Comparison of ENCODE assay signal across 12 mouse cellular contexts in genomic region chr2:115605829-115606336, GRCm38 (mm10). TPM values are rescaled to one million over a fixed set of nuclear protein-coding genes. Genes with fewer than 3 reads are reported as not detected.
DNase-seq lines count a peak whose midpoint lies in the region; ATAC-seq and TF ChIP-seq lines count a peak whose summit lies in the region.
"Had no signal": no experiment of that assay in that cellular context is flagged by ENCODE, and none has a peak within 500 bp of the region (broad histone marks: within the 10 kb centered on the region; RNA-seq: fewer than 3 reads in every experiment).

No protein-coding gene starts in this region.

- no peak for ATAC-seq in midbrain, embryonic 11.5 days (ENCODE audit: low FRiP score)
- no peak for ATAC-seq in midbrain, embryonic 13.5 days
- ATAC-seq in midbrain, postnatal 0 days (ENCODE audit: low FRiP score): no peak
- ATAC-seq: inflammation-experienced regulatory T-cells, adult 6 months had no signal

- no peaks in the 10 kb centered on the region for H3K36me3 ChIP-seq in heart, embryonic 10.5 days
- H3K36me3 ChIP-seq in midbrain, embryonic 11.5 days (ENCODE audit: control insufficient read depth, insufficient read depth, low read length): no peaks in the 10 kb centered on the region
- no peaks in the 10 kb centered on the region for H3K36me3 ChIP-seq in midbrain, embryonic 13.5 days
- H3K36me3 ChIP-seq in midbrain, postnatal 0 days (ENCODE audit: insufficient read depth, low read length): no peaks in the 10 kb centered on the region
- H3K36me3 ChIP-seq: embryonic facial prominence, embryonic 12.5 days; midbrain, embryonic 10.5 days had no signal

- H3K4me1 ChIP-seq in heart, embryonic 10.5 days: peaks cover 30% of the 10 kb centered on the region
- peaks cover 4% of the 10 kb centered on the region; the same call in 1 of the 2 replicates for H3K4me1 ChIP-seq in midbrain, embryonic 11.5 days (ENCODE audit: control insufficient read depth, insufficient read depth, low read length)
- peaks cover 17% of the 10 kb centered on the region for H3K4me1 ChIP-seq in midbrain, embryonic 13.5 days (replicated peaks)
- H3K4me1 ChIP-seq in midbrain, postnatal 0 days (ENCODE audit: insufficient read depth, low read length): no peaks in the 10 kb centered on the region

- H3K9me3 ChIP-seq in heart, embryonic 10.5 days: no peaks in the 10 kb centered on the region
- H3K9me3 ChIP-seq in midbrain, embryonic 11.5 days (ENCODE audit: control insufficient read depth, low read length): no peaks in the 10 kb centered on the region
- no peaks in the 10 kb centered on the region for H3K9me3 ChIP-seq in midbrain, embryonic 13.5 days
- H3K9me3 ChIP-seq in midbrain, postnatal 0 days (ENCODE audit: low read length): no peaks in the 10 kb centered on the region
- H3K9me3 ChIP-seq: embryonic facial prominence, embryonic 12.5 days; midbrain, embryonic 10.5 days had no signal

- WGBS in heart, embryonic 10.5 days: 36% methylated on average over 1 of the region's 1 CpGs
- WGBS in midbrain, embryonic 11.5 days: 44% methylated on average over 1 of the region's 1 CpGs
- WGBS in midbrain, embryonic 13.5 days: 33% methylated on average over 1 of the region's 1 CpGs
- WGBS in midbrain, postnatal 0 days: 58% methylated on average over 1 of the region's 1 CpGs

- H3K4me3 ChIP-seq in heart, embryonic 10.5 days: no peak overlapping the region
- no peak overlapping the region for H3K4me3 ChIP-seq in midbrain, embryonic 11.5 days (ENCODE audit: low read depth, low read length)
- no peak overlapping the region for H3K4me3 ChIP-seq in midbrain, embryonic 13.5 days (replicated peaks)
- H3K4me3 ChIP-seq in midbrain, postnatal 0 days (ENCODE audit: low read depth, low read length): no peak overlapping the region
- H3K4me3 ChIP-seq: embryonic facial prominence, embryonic 12.5 days; midbrain, embryonic 10.5 days had no signal

- no peak overlapping the region for H3K9ac ChIP-seq in midbrain, embryonic 11.5 days (ENCODE audit: low read length)
- no peak overlapping the region for H3K9ac ChIP-seq in midbrain, embryonic 13.5 days (replicated peaks)
- H3K9ac ChIP-seq in midbrain, postnatal 0 days (replicated peaks; ENCODE audit: low read length, poor library complexity, severe bottlenecking): no peak overlapping the region
- H3K9ac ChIP-seq: embryonic facial prominence, embryonic 12.5 days had no signal

- no peak overlapping the region for H3K4me2 ChIP-seq in midbrain, embryonic 11.5 days
- H3K4me2 ChIP-seq in midbrain, embryonic 13.5 days (replicated peaks): no peak overlapping the region
- no peak overlapping the region for H3K4me2 ChIP-seq in midbrain, postnatal 0 days (ENCODE audit: low read depth, low read length, poor library complexity, severe bottlenecking)
- H3K4me2 ChIP-seq: embryonic facial prominence, embryonic 12.5 days had no signal

- H3K27me3 ChIP-seq in heart, embryonic 10.5 days (ENCODE audit: insufficient read depth, poor library complexity, severe bottlenecking): no peaks in the 10 kb centered on the region
- no peaks in the 10 kb centered on the region for H3K27me3 ChIP-seq in midbrain, embryonic 11.5 days (ENCODE audit: control insufficient read depth, insufficient read depth, low read length)
- H3K27me3 ChIP-seq in midbrain, embryonic 13.5 days: no peaks in the 10 kb centered on the region
- no peaks in the 10 kb centered on the region for H3K27me3 ChIP-seq in midbrain, postnatal 0 days (ENCODE audit: insufficient read depth, low read length)
- H3K27me3 ChIP-seq: embryonic facial prominence, embryonic 12.5 days had no signal

- TF ChIP-seq CTCF in midbrain, postnatal 0 days (IDR thresholded peaks at IDR 0.05): no peak

- intact Hi-C loops in heart, postnatal 25 days (cut with DNase I): no loop called here

- H3K27ac ChIP-seq in heart, embryonic 10.5 days: peak overlapping the region; percentile 59
- no peak overlapping the region for H3K27ac ChIP-seq in midbrain, embryonic 11.5 days (ENCODE audit: low read depth, low read length)
- H3K27ac ChIP-seq in midbrain, embryonic 13.5 days: no peak overlapping the region
- H3K27ac ChIP-seq in midbrain, postnatal 0 days (ENCODE audit: low read depth, low read length): no peak overlapping the region
- H3K27ac ChIP-seq: embryonic facial prominence, embryonic 12.5 days; midbrain, embryonic 10.5 days had no signal

- no peak for DNase-seq in heart, embryonic 10.5 days (ENCODE audit: low spot score)
- DNase-seq in heart, postnatal 25 days (ENCODE audit: low spot score): no peak
- DNase-seq in midbrain, embryonic 11.5 days (ENCODE audit: low spot score, missing footprints): peak; percentile 73
- peak; percentile 63 for DNase-seq in embryo, embryonic 10 days (ENCODE audit: low spot score)
- DNase-seq in skeletal muscle tissue, adult 2 months (ENCODE audit: low read depth, low spot score): peak; percentile 83
- DNase-seq in left cerebral cortex, adult 8-10 months (ENCODE audit: low spot score in 2 of 2): no peak
- DNase-seq in midbrain, postnatal 0 days (ENCODE audit: low spot score): no peak
- DNase-seq: left cerebral cortex, postnatal 4 days had no signal

RNA-seq across cellular contexts. Expression of gene BC052040, which starts 24.4 kb away (rescaled TPM):
- 22.4 and 26.5 TPM in 2 replicates for polyA plus RNA-seq in heart, embryonic 10.5 days (2016; fragmentation: Nextera tagmentation; extraction: Ambion mirVana)
- 1 to 10 TPM; 1.6 to 2.0 TPM for total RNA-seq in heart, postnatal 25 days (2021)
- 19.6 and 19.7 TPM in 2 replicates for polyA plus RNA-seq in midbrain, embryonic 11.5 days (2014; fragmentation: Nextera tagmentation; extraction: Ambion mirVana)
- 14.8 and 15.4 TPM in 2 replicates for polyA plus RNA-seq in midbrain, embryonic 13.5 days (2015; fragmentation: Nextera tagmentation; extraction: Ambion mirVana)
- 1 to 10 TPM; 7.8 to 8.4 (median 8.0) TPM for total RNA-seq in left cerebral cortex, adult 8-10 months (2022)
- total RNA-seq in midbrain, postnatal 0 days (2014; rRNA removed): 17.3 and 18.9 TPM in 2 replicates
- polyA plus RNA-seq in midbrain, postnatal 0 days (2015; fragmentation: Nextera tagmentation; extraction: Ambion mirVana): 16.1 and 16.8 TPM in 2 replicates

Comparison
In these comparisons a context has a peak if more than half of its experiments do, and no peak if none do; other contexts are left out.
1. DNase-seq: peak in midbrain, embryonic 11.5 days (single experiment), embryo, embryonic 10 days (single experiment) and skeletal muscle tissue, adult 2 months (single experiment); none in heart, embryonic 10.5 days (single experiment), heart, postnatal 25 days (single experiment), left cerebral cortex, adult 8-10 months (0 of 2) and midbrain, postnatal 0 days (single experiment).